Mouse (Mus musculus): ENCODE measurements around the gene Rapgef2. TPM values are rescaled to one million over a fixed set of nuclear protein-coding genes. Genes with fewer than 3 reads are reported as not detected.
A peak's percentile ranks its signal among the peaks of the same experiment; 100 is the strongest.

Gene Rapgef2
- polyA plus RNA-seq, 1 experiment: 1.5 TPM

- Histone ChIP-seq H3K4me1 (peaks cover 29% of the 10 kb centered on the region), H3K36me3 (replicated peaks; ENCODE audit: low read length) (no peaks in the 10 kb centered on the region), H3K9me3 (no peaks in the 10 kb centered on the region), H3K4me3 (replicated peaks) (no peak overlapping the region), H3K27me3 (replicated peaks) (no peaks in the 10 kb centered on the region)
- TF ChIP-seq FLI1 (IDR thresholded peaks at IDR 0.05; ENCODE audit: low read length) (no peak), GATA1 (IDR thresholded peaks at IDR 0.05; ENCODE audit: borderline replicate concordance, low read length) (no peak)
Measured at GRCm38 (mm10) chr3:79254023-79254422, 32.3 kb downstream of the Rapgef2 start.

DNA sequence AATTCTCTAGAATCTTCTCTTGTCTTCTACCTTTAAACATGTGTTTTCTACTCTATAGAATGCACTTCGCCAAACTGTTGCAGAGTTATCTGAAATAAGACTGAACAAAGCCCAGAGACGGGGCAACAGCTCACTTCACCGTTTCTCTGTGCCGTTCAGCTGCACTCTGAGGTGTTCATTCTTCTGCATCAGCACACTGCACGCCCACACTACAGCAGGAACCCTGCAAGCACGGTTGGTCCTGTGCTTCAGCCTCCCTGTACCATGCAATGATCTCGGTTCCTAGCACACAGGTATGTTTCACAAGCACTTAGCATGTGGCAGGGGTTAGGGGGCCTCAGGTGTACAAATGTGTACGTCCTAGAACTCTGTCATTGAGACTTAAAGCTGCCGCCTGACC is 32.9 kb downstream of the Rapgef2 start:
- Histone ChIP-seq H3K9me3 (no peaks in the 10 kb centered on the region), H3K27me3 (replicated peaks) (no peaks in the 10 kb centered on the region)

GRCm38 (mm10) chr3:79252921-79253394 is 33.4 kb downstream of the Rapgef2 start:
- Histone ChIP-seq H3K4me1 (peaks cover 36% of the 10 kb centered on the region), H3K36me3 (replicated peaks; ENCODE audit: low read length) (no peaks in the 10 kb centered on the region), H3K9me3 (no peaks in the 10 kb centered on the region), H3K4me3 (replicated peaks) (no peak overlapping the region), H3K27me3 (replicated peaks) (no peaks in the 10 kb centered on the region)
- no peak for TF ChIP-seq GATA1 (IDR thresholded peaks at IDR 0.05; ENCODE audit: borderline replicate concordance, low read length)
- no peak for TF ChIP-seq FLI1 (IDR thresholded peaks at IDR 0.05; ENCODE audit: low read length)

More for the DNA sequence above, 32.9 kb downstream of the Rapgef2 start:
- H3K36me3 ChIP-seq (replicated peaks; ENCODE audit: low read length): no peaks in the 10 kb centered on the region
- peak overlapping the region; percentile 30 for H3K4me3 ChIP-seq (replicated peaks)
- TF ChIP-seq GATA1 (IDR thresholded peaks at IDR 0.05; ENCODE audit: borderline replicate concordance, low read length) (no peak), FLI1 (IDR thresholded peaks at IDR 0.05; ENCODE audit: low read length) (no peak)
- H3K4me1 ChIP-seq: peaks cover 31% of the 10 kb centered on the region

GRCm38 (mm10) chr3:79249955-79250354 is 36.4 kb downstream of the Rapgef2 start:
- no peaks in the 10 kb centered on the region for H3K36me3 ChIP-seq (replicated peaks; ENCODE audit: low read length)
- H3K27me3 ChIP-seq (replicated peaks): no peaks in the 10 kb centered on the region
- no peak overlapping the region for H3K4me3 ChIP-seq (replicated peaks)
- no peaks in the 10 kb centered on the region for H3K9me3 ChIP-seq
- TF ChIP-seq FLI1 (IDR thresholded peaks at IDR 0.05; ENCODE audit: low read length) (no peak), GATA1 (IDR thresholded peaks at IDR 0.05; ENCODE audit: borderline replicate concordance, low read length) (no peak)
- peaks cover 53% of the 10 kb centered on the region for H3K4me1 ChIP-seq

DNA sequence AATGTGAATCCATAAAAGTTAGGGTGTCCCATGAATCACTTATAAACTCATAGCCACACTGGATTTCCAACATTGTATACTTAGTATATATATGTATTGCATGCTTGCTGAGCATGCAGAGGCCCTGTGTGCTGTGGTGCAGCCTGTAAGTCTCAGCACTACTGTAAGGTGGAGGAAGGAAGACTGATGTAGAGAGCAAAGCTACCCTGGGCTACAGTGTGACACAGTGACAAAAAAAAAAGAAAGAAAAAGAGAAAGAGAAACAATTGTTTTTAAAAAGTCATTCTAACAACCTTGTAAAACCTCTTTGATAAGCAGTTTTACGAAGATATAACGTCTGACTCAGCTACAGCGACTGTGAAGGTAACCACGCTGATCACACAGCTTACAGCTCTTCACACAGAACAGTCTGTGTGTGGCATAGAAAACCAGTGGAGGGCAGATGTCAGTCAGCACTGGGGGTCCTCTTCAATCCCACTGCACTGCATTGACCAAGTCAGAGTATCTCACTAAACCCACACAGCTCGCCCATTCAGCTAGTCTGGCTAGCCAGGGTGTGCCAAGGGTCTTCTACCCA is 37.6 kb downstream of the Rapgef2 start:
- TF ChIP-seq FLI1 (IDR thresholded peaks at IDR 0.05; ENCODE audit: low read length): no peak
- TF ChIP-seq GATA1 (IDR thresholded peaks at IDR 0.05; ENCODE audit: borderline replicate concordance, low read length): no peak
- peak overlapping the region; percentile 86 for H3K4me3 ChIP-seq (replicated peaks)

GRCm38 (mm10) chr3:79248208-79248607 is 38.1 kb downstream of the Rapgef2 start:
- TF ChIP-seq GATA1 (IDR thresholded peaks at IDR 0.05; ENCODE audit: borderline replicate concordance, low read length): no peak
- no peak for TF ChIP-seq FLI1 (IDR thresholded peaks at IDR 0.05; ENCODE audit: low read length)
- H3K27me3 ChIP-seq (replicated peaks): no peaks in the 10 kb centered on the region
- peaks cover 56% of the 10 kb centered on the region for H3K4me1 ChIP-seq
- no peaks in the 10 kb centered on the region for H3K36me3 ChIP-seq (replicated peaks; ENCODE audit: low read length)
- H3K4me3 ChIP-seq (replicated peaks): peak overlapping the region; percentile 86
- H3K9me3 ChIP-seq: no peaks in the 10 kb centered on the region

More for the DNA sequence above, 37.6 kb downstream of the Rapgef2 start:
- H3K27me3 ChIP-seq (replicated peaks): no peaks in the 10 kb centered on the region
- no peaks in the 10 kb centered on the region for H3K36me3 ChIP-seq (replicated peaks; ENCODE audit: low read length)
- H3K4me1 ChIP-seq: peaks cover 56% of the 10 kb centered on the region
- H3K9me3 ChIP-seq: no peaks in the 10 kb centered on the region

DNA sequence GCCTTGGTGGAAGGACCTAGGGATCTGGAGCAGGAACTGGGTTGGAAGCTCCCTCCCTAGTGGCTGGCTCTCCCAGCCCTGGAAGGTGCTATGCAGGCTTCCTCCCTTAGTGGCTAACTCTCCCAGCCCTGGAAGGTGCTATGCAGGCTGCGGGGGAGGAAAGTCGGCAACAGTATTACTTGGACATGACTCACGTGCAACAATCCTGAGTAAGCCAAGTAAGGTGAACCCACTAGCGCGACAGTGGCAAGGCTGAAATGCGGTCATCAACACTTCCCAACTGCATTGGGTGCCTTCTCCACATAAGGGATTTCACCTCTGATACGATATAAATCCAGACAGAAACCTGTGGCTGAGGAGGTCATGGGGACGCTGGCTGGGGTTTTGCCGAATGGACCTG is 42.0 kb downstream of the Rapgef2 start:
- Histone ChIP-seq H3K4me1 (peaks cover 67% of the 10 kb centered on the region), H3K4me3 (replicated peaks) (no peak overlapping the region), H3K9me3 (no peaks in the 10 kb centered on the region), H3K27me3 (replicated peaks) (no peaks in the 10 kb centered on the region), H3K36me3 (replicated peaks; ENCODE audit: low read length) (no peaks in the 10 kb centered on the region)
- no peak for TF ChIP-seq GATA1 (IDR thresholded peaks at IDR 0.05; ENCODE audit: borderline replicate concordance, low read length)
- TF ChIP-seq FLI1 (IDR thresholded peaks at IDR 0.05; ENCODE audit: low read length): no peak

GRCm38 (mm10) chr3:79242922-79243705 is 43.2 kb downstream of the Rapgef2 start:
- Histone ChIP-seq H3K27me3 (replicated peaks) (no peaks in the 10 kb centered on the region), H3K36me3 (replicated peaks; ENCODE audit: low read length) (no peaks in the 10 kb centered on the region), H3K9me3 (no peaks in the 10 kb centered on the region), H3K4me1 (peaks cover 68% of the 10 kb centered on the region), H3K4me3 (replicated peaks) (no peak overlapping the region)
- no peak for TF ChIP-seq FLI1 (IDR thresholded peaks at IDR 0.05; ENCODE audit: low read length)
- TF ChIP-seq GATA1 (IDR thresholded peaks at IDR 0.05; ENCODE audit: borderline replicate concordance, low read length): no peak

GRCm38 (mm10) chr3:79242298-79242697 is 44.0 kb downstream of the Rapgef2 start:
- peaks cover 68% of the 10 kb centered on the region for H3K4me1 ChIP-seq
- no peaks in the 10 kb centered on the region for H3K36me3 ChIP-seq (replicated peaks; ENCODE audit: low read length)
- no peak for TF ChIP-seq GATA1 (IDR thresholded peaks at IDR 0.05; ENCODE audit: borderline replicate concordance, low read length)
- TF ChIP-seq FLI1 (IDR thresholded peaks at IDR 0.05; ENCODE audit: low read length): no peak
- H3K4me3 ChIP-seq (replicated peaks): no peak overlapping the region
- H3K9me3 ChIP-seq: no peaks in the 10 kb centered on the region
- no peaks in the 10 kb centered on the region for H3K27me3 ChIP-seq (replicated peaks)

- Histone ChIP-seq H3K9me3 (no peaks in the 10 kb centered on the region), H3K36me3 (replicated peaks; ENCODE audit: low read length) (no peaks in the 10 kb centered on the region), H3K4me1 (peaks cover 53% of the 10 kb centered on the region), H3K27me3 (replicated peaks) (no peaks in the 10 kb centered on the region), H3K4me3 (replicated peaks) (peak overlapping the region; percentile 90)
- TF ChIP-seq GATA1 (IDR thresholded peaks at IDR 0.05; ENCODE audit: borderline replicate concordance, low read length) (no peak), FLI1 (IDR thresholded peaks at IDR 0.05; ENCODE audit: low read length) (no peak)
Measured at GRCm38 (mm10) chr3:79239066-79239462, 47.3 kb downstream of the Rapgef2 start.

All from megakaryocyte, embryonic 14.5 days (primary cell).